Mouse (Mus musculus) limb, embryonic 12.5 days (tissue): ENCODE measurements around the gene Jmjd8. TPM values are rescaled to one million over a fixed set of nuclear protein-coding genes. Genes with fewer than 3 reads are reported as not detected.

Experiments used
- ATAC-seq: fragments of 200-750 bp; cut with Nextera tagmentation; 2 replicates; pipeline ENCODE4 v1.8.0; 2017; ENCODE audit warnings: low read depth, moderate TSS enrichment; ENCODE audit not compliant: insufficient number of reproducible peaks, insufficient read depth, low FRiP score, low TSS enrichment
- H3K27ac ChIP-seq: fragments of 300-500 bp; sonication (generic); 2 replicates; pipeline ENCODE4 v1.5.1; 2016; ENCODE audit warnings: mild to moderate bottlenecking, moderate library complexity
- H3K27me3 ChIP-seq: fragments of 300-500 bp; sonication (generic); 2 replicates; pipeline ENCODE4 v1.6.1; 2016; ENCODE audit warnings: mild to moderate bottlenecking, moderate library complexity
- H3K36me3 ChIP-seq: fragments of 300-500 bp; sonication (generic); 2 replicates; pipeline ENCODE4 v1.6.1; 2016; ENCODE audit warnings: mild to moderate bottlenecking, moderate library complexity
- H3K4me1 ChIP-seq: fragments of 300-500 bp; sonication (generic); replicated peaks from 2 replicates; pipeline ENCODE4 v1.6.1; 2016
- H3K4me2 ChIP-seq: fragments of 300-500 bp; sonication (generic); 2 replicates; pipeline ENCODE4 v1.6.1; 2016; ENCODE audit warnings: mild to moderate bottlenecking, moderate library complexity
- H3K4me3 ChIP-seq: fragments of 300-500 bp; sonication (generic); replicated peaks from 2 replicates; pipeline ENCODE4 v1.5.1; 2016; ENCODE audit warnings: mild to moderate bottlenecking
- H3K9ac ChIP-seq: fragments of 300-500 bp; sonication (generic); replicated peaks from 2 replicates; pipeline ENCODE4 v1.6.1; 2016; ENCODE audit warnings: mild to moderate bottlenecking, moderate library complexity
- H3K9me3 ChIP-seq: fragments of 300-500 bp; sonication (generic); 2 replicates; pipeline ENCODE4 v1.6.1; 2016; ENCODE audit warnings: mild to moderate bottlenecking, moderate library complexity
- WGBS: fragments of 180-500 bp; shearing (Covaris S2); methylation state at CpG from one replicate; pipeline ENCODE4 v1.1.7; 2016; 5-methylcytosine and 5-hydroxymethylcytosine counted together
- polyA plus RNA-seq: library from polyadenylated mRNA; unstranded; fragments of >200 nt; fragmentation: Nextera tagmentation; extraction: Ambion mirVana; gene quantifications from 2 replicates; pipeline ENCODE4 v1.2.1, GENCODE M21; 2016

Gene Jmjd8
- polyA plus RNA-seq, 1 experiment from 2014 or later = 56.4 TPM

- peaks cover 5% of the 10 kb centered on the region; the same call in 1 of the 2 replicates for H3K27me3 ChIP-seq
- H3K27ac ChIP-seq = no peak overlapping the region
- no peak overlapping the region for H3K9ac ChIP-seq
- H3K4me1 ChIP-seq = peaks cover 52% of the 10 kb centered on the region
- no peak overlapping the region for H3K4me3 ChIP-seq
- H3K36me3 ChIP-seq = peaks cover 53% of the 10 kb centered on the region
- no peak overlapping the region; the same call in 1 of the 2 replicates for H3K4me2 ChIP-seq
- H3K9me3 ChIP-seq = no peaks in the 10 kb centered on the region
- ATAC-seq = no peak
- WGBS = 95% methylated on average over 13 of the region's 13 CpGs
Measured at GRCm38 (mm10) chr17:25827011-25827410, 1.7 kb upstream of the Jmjd8 start.

DNA sequence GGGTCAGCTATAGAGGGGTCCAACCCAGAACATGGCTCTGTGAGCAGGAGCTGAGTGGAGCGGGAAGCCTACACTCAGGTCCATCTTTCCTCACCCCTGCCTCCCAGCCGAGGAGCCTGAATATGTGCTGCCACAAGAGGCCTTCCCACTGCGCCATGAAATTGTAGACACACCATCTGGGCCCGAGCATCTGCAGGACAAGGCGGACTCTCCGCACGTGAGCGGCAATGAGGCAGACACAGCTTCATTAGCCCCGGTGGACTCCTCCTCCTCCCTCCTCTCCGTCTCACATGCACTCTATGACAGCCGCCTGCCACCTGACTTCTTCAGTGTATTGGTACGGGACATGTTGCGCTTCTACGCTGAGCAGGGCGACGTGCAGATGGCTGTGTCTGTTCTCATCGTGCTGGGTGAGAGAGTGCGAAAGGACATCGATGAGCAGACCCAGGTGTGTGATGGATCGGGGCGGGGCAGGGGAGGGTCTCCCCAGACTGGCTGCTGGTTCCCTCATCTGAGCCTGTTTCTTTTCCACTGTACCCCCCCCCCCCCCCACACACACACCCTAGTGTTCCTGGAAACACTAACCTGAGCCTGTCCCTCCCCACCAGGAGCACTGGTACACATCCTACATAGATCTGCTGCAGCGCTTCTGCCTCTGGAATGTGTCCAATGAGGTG, 983 bp upstream of the Jmjd8 start:
- Histone ChIP-seq H3K27ac (no peak overlapping the region), H3K9ac (no peak overlapping the region; the same call in 1 of the 2 replicates), H3K27me3 (0 out of 2 replicates have a peak, but pooled peaks cover under 1% of the 10 kb centered on the region), H3K9me3 (no peaks in the 10 kb centered on the region), H3K4me1 (peaks cover 53% of the 10 kb centered on the region), H3K36me3 (peaks cover 53% of the 10 kb centered on the region), H3K4me2 (peak overlapping the region; percentile 87), H3K4me3 (peak overlapping the region; percentile 62)
- ATAC-seq = no peak
- WGBS = 92% methylated on average over 22 of the region's 22 CpGs

DNA sequence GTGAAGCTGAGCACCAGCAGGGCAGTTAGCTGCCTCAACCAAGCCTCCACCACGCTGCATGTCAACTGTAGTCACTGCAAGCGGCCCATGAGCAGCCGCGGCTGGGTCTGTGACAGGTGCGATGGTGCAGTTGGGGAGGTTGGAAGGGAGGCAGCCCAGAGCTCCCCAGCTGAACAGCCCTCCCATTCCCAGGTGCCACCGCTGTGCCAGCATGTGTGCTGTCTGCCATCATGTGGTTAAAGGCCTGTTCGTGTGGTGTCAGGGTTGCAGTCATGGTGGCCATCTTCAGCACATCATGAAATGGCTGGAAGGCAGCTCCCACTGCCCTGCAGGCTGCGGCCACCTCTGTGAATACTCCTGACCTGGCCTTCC, 458 bp upstream of the Jmjd8 start:
- peak overlapping the region; percentile 87 for H3K4me2 ChIP-seq
- 82% methylated on average over 8 of the region's 8 CpGs for WGBS
- peaks cover 53% of the 10 kb centered on the region for H3K4me1 ChIP-seq
- H3K9me3 ChIP-seq = no peaks in the 10 kb centered on the region
- H3K36me3 ChIP-seq = peaks cover 53% of the 10 kb centered on the region
- no peak for ATAC-seq
- no peaks in the 10 kb centered on the region for H3K27me3 ChIP-seq
- peak overlapping the region; percentile 91 for H3K27ac ChIP-seq
- H3K4me3 ChIP-seq = peak overlapping the region; percentile 62
- H3K9ac ChIP-seq = peak overlapping the region; percentile 75; the same call in 1 of the 2 replicates

- H3K27me3 ChIP-seq = no peaks in the 10 kb centered on the region
- H3K27ac ChIP-seq = peak overlapping the region; percentile 91
- peaks cover 55% of the 10 kb centered on the region for H3K4me1 ChIP-seq
- H3K9ac ChIP-seq = peak overlapping the region; percentile 75
- no peak for ATAC-seq
- peak overlapping the region; percentile 87 for H3K4me2 ChIP-seq
- WGBS = 43% methylated on average over 8 of the region's 8 CpGs
- peak overlapping the region; percentile 62 for H3K4me3 ChIP-seq
- peaks cover 55% of the 10 kb centered on the region for H3K36me3 ChIP-seq
- no peaks in the 10 kb centered on the region for H3K9me3 ChIP-seq
Measured at GRCm38 (mm10) chr17:25829558-25830017, 921 bp downstream of the Jmjd8 start.

DNA sequence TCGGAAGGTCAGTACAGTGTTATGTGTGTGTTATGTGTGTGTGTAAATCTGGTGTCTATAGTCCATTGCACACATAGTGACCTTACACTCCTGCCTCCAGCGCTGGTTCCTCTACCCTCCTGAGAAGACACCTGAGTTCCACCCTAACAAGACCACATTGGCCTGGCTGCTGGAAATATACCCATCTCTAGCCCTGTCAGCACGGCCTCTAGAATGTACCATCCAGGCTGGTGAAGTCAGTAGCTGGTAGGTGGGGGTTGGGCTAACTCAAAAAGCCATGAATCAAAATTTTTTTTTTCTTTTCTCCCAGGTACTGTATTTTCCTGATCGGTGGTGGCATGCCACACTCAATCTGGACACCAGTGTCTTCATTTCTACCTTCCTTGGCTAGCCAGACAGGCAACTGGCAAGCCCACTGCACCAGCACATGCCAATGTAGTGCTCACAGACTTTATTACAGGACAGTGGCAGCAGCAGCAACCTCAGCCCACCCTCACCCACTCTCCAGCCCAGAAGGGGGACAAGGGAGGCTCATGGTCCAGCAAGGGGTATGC, 1.6 kb downstream of the Jmjd8 start:
- 84% methylated on average over 4 of the region's 4 CpGs for WGBS
- Histone ChIP-seq H3K4me1 (peaks cover 55% of the 10 kb centered on the region), H3K27me3 (no peaks in the 10 kb centered on the region), H3K4me2 (peak overlapping the region; percentile 87), H3K4me3 (peak overlapping the region; percentile 62; the same call in 1 of the 2 replicates), H3K9ac (peak overlapping the region; percentile 75), H3K9me3 (no peaks in the 10 kb centered on the region), H3K36me3 (peaks cover 62% of the 10 kb centered on the region), H3K27ac (no peak overlapping the region)
- no peak for ATAC-seq

GRCm38 (mm10) chr17:25830806-25831431, 2.3 kb downstream of the Jmjd8 start:
- Histone ChIP-seq H3K4me3 (peak overlapping the region; percentile 74; the same call in 1 of the 2 replicates), H3K9me3 (no peaks in the 10 kb centered on the region), H3K27ac (no peak overlapping the region), H3K4me2 (peak overlapping the region; percentile 98), H3K36me3 (peaks cover 63% of the 10 kb centered on the region), H3K4me1 (peaks cover 52% of the 10 kb centered on the region), H3K27me3 (no peaks in the 10 kb centered on the region), H3K9ac (no peak overlapping the region; the same call in 1 of the 2 replicates)
- 92% methylated on average over 14 of the region's 14 CpGs for WGBS
- ATAC-seq = no peak

DNA sequence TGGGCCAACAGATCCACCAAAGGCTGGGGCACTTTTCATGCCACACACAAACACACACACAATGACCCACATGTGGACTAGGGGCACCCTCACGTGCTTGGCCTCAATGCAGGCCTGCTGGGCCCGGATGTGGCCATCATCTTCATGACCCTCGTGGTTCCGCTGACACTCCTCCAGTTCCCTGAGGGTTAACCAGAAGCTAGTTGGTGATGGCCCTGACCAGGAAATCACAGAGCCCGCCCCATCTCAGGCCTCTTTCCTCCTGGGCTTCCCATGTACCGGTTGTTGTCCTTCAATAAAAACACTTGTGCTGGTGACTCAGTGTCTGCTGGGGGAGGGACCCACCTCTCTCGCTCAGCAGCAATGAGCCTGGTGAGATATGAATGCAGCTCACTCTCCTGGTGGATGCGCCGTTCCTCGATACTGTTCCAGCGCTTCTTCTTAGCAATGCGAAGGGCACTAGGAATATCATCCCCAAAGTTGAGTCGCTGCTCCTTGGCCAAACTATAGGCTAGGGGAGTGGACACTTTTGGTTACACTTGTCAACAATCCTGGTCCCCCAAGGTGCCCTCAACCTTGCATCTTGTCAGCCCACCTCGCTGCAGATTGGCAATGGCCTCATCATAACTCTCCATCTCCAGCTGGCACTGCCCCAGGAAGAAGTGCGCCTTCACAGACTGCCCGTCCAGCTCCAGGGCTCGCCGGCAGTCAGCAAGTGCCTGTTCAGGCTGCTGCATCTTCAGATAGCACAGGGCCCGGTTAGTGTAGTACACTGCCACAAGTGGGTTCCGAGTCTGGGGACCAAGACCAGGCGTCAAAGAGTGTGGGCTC, 3.0 kb downstream of the Jmjd8 start:
- no peaks in the 10 kb centered on the region for H3K27me3 ChIP-seq
- peak overlapping the region; percentile 83 for H3K9ac ChIP-seq
- peaks cover 58% of the 10 kb centered on the region for H3K4me1 ChIP-seq
- no peak for ATAC-seq
- H3K36me3 ChIP-seq = peaks cover 57% of the 10 kb centered on the region
- peak overlapping the region; percentile 74 for H3K4me3 ChIP-seq
- peak overlapping the region; percentile 88; the same call in 1 of the 2 replicates for H3K27ac ChIP-seq
- H3K4me2 ChIP-seq = peak overlapping the region; percentile 98
- WGBS = 62% methylated on average over 21 of the region's 21 CpGs
- no peaks in the 10 kb centered on the region for H3K9me3 ChIP-seq

DNA sequence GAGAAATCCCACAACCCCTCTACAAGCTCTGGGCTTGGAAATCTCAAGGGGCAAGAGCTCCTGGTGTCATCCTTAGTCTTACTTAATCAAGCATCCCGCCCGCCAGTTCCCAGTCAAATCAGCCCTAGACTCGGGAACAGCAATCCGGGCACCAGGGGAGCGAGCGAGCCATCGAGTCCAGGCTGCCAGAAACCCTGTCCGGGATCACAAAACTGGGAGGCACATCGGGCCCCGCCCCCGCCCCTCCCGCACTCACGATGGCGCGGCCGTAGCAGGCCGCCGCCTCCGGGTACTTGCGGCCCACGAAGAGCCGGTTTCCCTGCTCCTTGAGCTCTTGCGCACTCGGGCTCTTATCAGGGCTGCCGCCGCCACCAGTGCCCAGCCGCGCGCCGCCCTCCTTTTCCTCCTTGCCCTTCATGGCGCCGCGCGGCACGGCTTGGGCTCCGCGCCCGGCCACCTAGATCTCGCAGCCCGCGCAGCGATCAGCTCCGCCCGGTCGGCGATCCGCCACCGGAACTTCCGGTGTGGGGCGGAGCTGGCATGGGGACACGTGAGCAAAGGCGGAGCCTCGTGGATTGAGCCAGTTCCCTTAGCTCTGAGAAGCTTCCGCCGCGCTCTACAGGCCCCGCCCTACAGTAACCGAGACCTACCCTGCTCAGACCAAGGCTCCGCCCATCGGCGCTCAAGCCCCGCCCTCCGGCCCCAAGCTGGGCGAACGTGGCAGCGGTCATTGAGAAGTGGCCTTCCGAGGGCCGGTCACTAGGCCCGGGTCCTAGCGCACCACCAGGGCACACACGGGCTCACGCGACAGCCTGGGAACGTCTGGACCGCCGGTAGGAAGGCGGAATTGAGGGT, 4.0 kb downstream of the Jmjd8 start:
- Histone ChIP-seq H3K4me1 (peaks cover 68% of the 10 kb centered on the region), H3K27me3 (no peaks in the 10 kb centered on the region), H3K9ac (peak overlapping the region; percentile 83), H3K36me3 (peaks cover 49% of the 10 kb centered on the region), H3K4me2 (peak overlapping the region; percentile 98), H3K4me3 (peak overlapping the region; percentile 74), H3K27ac (peak overlapping the region; percentile 94), H3K9me3 (no peaks in the 10 kb centered on the region)
- under 1% methylated on average over 76 of the region's 77 CpGs for WGBS
- ATAC-seq = peak; percentile 90

GRCm38 (mm10) chr17:25833291-25833663, 4.6 kb downstream of the Jmjd8 start, which contains the start of gene Stub1:
Gene Stub1, minus strand, starts transcription at chr17:25833404.
- H3K27ac ChIP-seq = peak within 1 kb of the TSS; percentile 94
- under 1% methylated on average over 24 of the region's 24 CpGs for WGBS
- no peaks in the 10 kb centered on the region for H3K9me3 ChIP-seq
- no peak; the same call in 1 of the 2 replicates for ATAC-seq
- H3K4me3 ChIP-seq = peak within 1 kb of the TSS; percentile 74
- peaks cover 50% of the 10 kb centered on the region for H3K36me3 ChIP-seq
- H3K4me2 ChIP-seq = peak within 1 kb of the TSS; percentile 98
- H3K4me1 ChIP-seq = peaks cover 69% of the 10 kb centered on the region
- peak within 1 kb of the TSS; percentile 83 for H3K9ac ChIP-seq
- no peaks in the 10 kb centered on the region for H3K27me3 ChIP-seq

GRCm38 (mm10) chr17:25833961-25834594, 5.4 kb downstream of the Jmjd8 start:
- Histone ChIP-seq H3K27ac (peak overlapping the region; percentile 94), H3K4me2 (peak overlapping the region; percentile 98), H3K27me3 (no peaks in the 10 kb centered on the region), H3K9me3 (no peaks in the 10 kb centered on the region), H3K36me3 (peaks cover 56% of the 10 kb centered on the region), H3K9ac (peak overlapping the region; percentile 83), H3K4me3 (peak overlapping the region; percentile 74), H3K4me1 (peaks cover 66% of the 10 kb centered on the region)
- WGBS = 48% methylated on average over 6 of the region's 6 CpGs
- ATAC-seq = no peak
